Mouse (Mus musculus) liver, adult 10 weeks (tissue): Measurements from ENCODE around the gene Tbrg1. TPM values are rescaled to one million over a fixed set of nuclear protein-coding genes. Genes with fewer than 3 reads are reported as not detected.

Experiments used
- polyA plus RNA-seq: library from polyadenylated mRNA; stranded (reverse); fragments of 350-450 nt; fragmentation: Illumina TruSeq; extraction: RNeasy Lipid Tissue Mini Kit (QIAGEN cat#74804); gene quantifications from one replicate; pipeline ENCODE4 v1.2.3, GENCODE M21; 2014; ENCODE audit warnings: low read depth, low replicate concordance

Tbrg1 gene
- polyA plus RNA-seq = 15.2 TPM

GRCm38 (mm10) chr9:37656931-37657481, at the start of gene Tbrg1:
Tbrg1 (minus strand) TSS chr9:37657312.

GRCm38 (mm10) chr9:37669115-37669514, 12.0 kb upstream of the Tbrg1 start, which contains the start of gene Panx3:
Panx3 (minus strand) TSS chr9:37669235.

DNA sequence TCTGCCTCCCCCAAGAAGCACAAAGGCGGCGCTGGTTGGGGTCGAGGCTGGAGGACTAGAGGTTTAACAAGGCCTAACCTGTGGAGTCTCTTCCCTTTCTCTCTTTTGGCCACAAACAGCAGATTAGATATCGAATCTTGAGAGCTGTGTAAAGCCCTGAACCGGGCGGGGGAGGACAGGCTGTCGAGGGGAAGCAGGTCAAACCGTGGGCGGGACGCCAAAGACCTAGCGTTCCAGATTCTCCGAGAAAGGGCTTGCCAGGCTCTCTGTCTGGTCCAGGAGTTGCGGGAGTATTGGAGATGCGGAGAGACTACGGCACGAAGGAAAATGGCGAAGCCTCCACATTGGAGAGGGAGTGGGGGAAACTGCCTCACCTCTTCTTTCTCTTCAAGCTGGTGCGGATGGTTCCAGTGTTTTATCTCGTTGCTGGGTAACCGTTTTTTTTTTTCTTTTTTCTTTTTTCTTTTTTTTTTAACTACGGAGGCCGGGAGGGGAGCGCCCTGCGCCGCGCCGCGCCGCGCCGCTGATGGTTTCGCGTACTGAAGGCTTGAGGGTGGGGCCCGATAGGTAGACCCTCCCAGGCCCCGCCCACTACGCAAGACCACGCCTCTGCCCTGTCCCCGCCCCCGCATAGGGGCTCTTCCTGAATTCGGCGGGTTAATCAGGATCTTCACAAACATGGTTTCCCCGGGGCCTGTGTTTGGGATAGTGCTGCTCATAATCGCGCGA, 43.8 kb downstream of the Tbrg1 start, which contains the start of gene Spa17:
Gene Spa17, minus strand, starts transcription at position 541 of the 729 bp plus-strand sequence.

Other genes starting within 250 kb of the Tbrg1 start
- gene Robo3, start 224.1 kb downstream of the Tbrg1 start, polyA plus RNA-seq = not detected
- 17.9 TPM for gene Msantd2, start 168.0 kb downstream of the Tbrg1 start, polyA plus RNA-seq
- gene Esam, start 129.2 kb downstream of the Tbrg1 start, polyA plus RNA-seq = 3.6 TPM
- 0.79 TPM for gene Vsig2, start 118.1 kb downstream of the Tbrg1 start, polyA plus RNA-seq
- not detected for gene Nrgn, start 104.4 kb downstream of the Tbrg1 start, polyA plus RNA-seq
- gene Siae, start 101.6 kb downstream of the Tbrg1 start, polyA plus RNA-seq = 36.3 TPM
- 1.6 TPM for gene Spa17, start 43.6 kb downstream of the Tbrg1 start, polyA plus RNA-seq
- gene Panx3, start 11.9 kb upstream of the Tbrg1 start, polyA plus RNA-seq = not detected
- gene Olfr160, start 58.9 kb upstream of the Tbrg1 start, polyA plus RNA-seq = not detected
- gene Olfr874, start 87.8 kb upstream of the Tbrg1 start, polyA plus RNA-seq = not detected
- not detected for gene Olfr875, start 114.5 kb upstream of the Tbrg1 start, polyA plus RNA-seq
- gene Olfr876, start 145.7 kb upstream of the Tbrg1 start, polyA plus RNA-seq = not detected
- gene Olfr877, start 197.0 kb upstream of the Tbrg1 start, polyA plus RNA-seq = not detected
- gene Olfr145, start 239.4 kb upstream of the Tbrg1 start, polyA plus RNA-seq = not detected